Mouse (Mus musculus): Measurements from ENCODE around the gene E130309D02Rik. TPM values are rescaled to one million over a fixed set of nuclear protein-coding genes. Genes with fewer than 3 reads are reported as not detected.
A peak's percentile ranks its signal among the peaks of the same experiment; 100 is the strongest.

The E130309D02Rik gene
- polyA plus RNA-seq, 1 experiment from 2014 or later = 26.1 TPM

DNA sequence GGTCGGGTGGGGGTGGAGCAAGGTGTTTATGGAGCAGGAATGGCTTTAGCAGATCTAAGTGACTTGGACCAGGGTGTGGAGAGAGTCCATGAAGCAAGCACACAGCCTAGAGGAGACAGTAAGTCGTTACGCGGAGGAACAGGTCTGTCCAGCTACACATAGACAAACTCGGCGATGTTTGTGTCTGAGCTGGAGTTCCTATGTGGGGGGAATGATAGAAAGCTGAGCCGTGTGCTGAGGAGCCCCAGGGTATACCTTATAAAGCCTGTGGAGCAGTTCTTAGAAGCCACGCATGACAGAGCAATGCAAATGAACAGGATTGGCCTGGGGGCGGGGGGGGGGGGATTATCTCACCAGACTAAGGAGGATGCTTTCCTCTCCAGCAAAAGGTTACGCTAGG lies 35.9 kb downstream of the E130309D02Rik start:
- no peaks in the 10 kb centered on the region for H3K9me3 ChIP-seq (replicated peaks; ENCODE audit: control insufficient read depth, low read length)
- 38% methylated on average over 10 of the region's 10 CpGs for WGBS
- H3K4me2 ChIP-seq (ENCODE audit: low read depth, low read length) = no peak overlapping the region
- no peak for ATAC-seq (ENCODE audit: insufficient read depth, low FRiP score)
- H3K27me3 ChIP-seq (ENCODE audit: control insufficient read depth, insufficient read depth, low read length) = peaks cover 3% of the 10 kb centered on the region; the same call in 1 of the 2 replicates
- no peak overlapping the region for H3K9ac ChIP-seq (ENCODE audit: low read length)
- H3K4me3 ChIP-seq (replicated peaks; ENCODE audit: low read length) = no peak overlapping the region
- H3K36me3 ChIP-seq (ENCODE audit: control insufficient read depth, insufficient read depth, low read length) = no peaks in the 10 kb centered on the region
- no peak overlapping the region for H3K27ac ChIP-seq (ENCODE audit: low read length)
- H3K4me1 ChIP-seq (ENCODE audit: control insufficient read depth, insufficient read depth, low read length) = no peaks in the 10 kb centered on the region

DNA sequence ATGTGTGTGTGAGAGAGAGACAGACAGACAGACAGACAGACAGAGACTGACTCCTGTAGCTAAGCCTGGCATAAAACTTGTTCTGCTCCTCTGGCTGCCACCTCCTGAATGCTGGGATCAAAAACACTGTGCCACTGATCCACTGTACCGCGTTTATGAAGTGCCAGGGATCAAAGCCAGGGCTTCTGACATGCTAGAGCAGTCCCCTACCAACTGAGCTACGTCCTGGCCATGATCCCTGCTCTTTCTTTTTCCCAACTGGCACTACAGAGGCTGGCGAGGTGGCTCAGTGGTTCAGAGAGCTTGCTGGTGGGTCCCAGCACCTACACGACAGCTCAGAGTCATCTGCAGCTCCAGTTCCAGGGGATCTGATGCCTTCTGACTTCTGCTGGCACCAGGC lies 39.4 kb downstream of the E130309D02Rik start:
- Histone ChIP-seq H3K36me3 (ENCODE audit: control insufficient read depth, insufficient read depth, low read length) (no peaks in the 10 kb centered on the region), H3K27ac (ENCODE audit: low read length) (no peak overlapping the region), H3K27me3 (ENCODE audit: control insufficient read depth, insufficient read depth, low read length) (peaks cover 3% of the 10 kb centered on the region; the same call in 1 of the 2 replicates), H3K9me3 (replicated peaks; ENCODE audit: control insufficient read depth, low read length) (no peaks in the 10 kb centered on the region), H3K4me3 (replicated peaks; ENCODE audit: low read length) (no peak overlapping the region), H3K4me1 (ENCODE audit: control insufficient read depth, insufficient read depth, low read length) (peaks cover 1% of the 10 kb centered on the region), H3K9ac (ENCODE audit: low read length) (no peak overlapping the region), H3K4me2 (ENCODE audit: low read depth, low read length) (no peak overlapping the region)
- WGBS = 48% methylated on average over 5 of the region's 5 CpGs
- ATAC-seq (ENCODE audit: insufficient read depth, low FRiP score) = no peak

DNA sequence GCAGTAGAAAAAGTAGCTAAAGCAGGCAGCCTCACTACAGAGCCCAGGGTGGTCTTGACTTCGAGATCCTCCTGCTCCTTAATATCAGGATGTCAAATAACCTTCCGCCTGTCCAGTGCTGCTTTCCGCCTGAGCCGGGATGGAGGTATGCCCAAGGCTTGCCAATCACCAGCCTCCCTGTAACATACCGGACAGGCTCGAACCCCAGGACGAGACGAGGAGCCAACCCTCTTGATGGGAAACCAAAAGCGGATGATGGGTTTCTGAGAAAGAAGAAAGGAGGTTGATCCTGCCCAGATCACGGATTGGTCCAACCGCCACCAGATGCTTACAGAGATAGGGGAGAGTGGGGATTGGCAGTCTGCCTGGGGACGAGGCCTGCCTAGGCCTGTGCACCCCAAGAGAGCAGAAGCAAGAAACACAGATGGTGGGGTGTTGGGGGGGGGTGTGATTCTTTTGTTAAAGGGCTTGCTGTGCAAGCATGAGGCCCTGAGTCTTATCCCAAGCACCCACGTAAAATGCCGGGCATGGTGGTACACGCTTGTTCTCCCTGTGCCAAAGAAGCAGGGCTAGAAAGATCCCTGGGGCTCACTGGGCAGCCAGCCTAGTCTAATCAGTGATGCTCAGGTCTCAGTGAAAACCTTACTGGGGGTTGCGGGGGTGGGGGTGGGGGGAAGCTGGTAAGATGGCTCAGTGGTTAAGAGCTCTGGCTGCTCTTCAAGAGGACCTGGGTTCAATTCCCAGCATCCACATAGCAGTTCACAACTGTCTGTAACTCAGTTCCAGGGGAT lies 42.4 kb downstream of the E130309D02Rik start:
- Histone ChIP-seq H3K9me3 (replicated peaks; ENCODE audit: control insufficient read depth, low read length) (no peaks in the 10 kb centered on the region), H3K4me3 (replicated peaks; ENCODE audit: low read length) (no peak overlapping the region), H3K4me2 (ENCODE audit: low read depth, low read length) (no peak overlapping the region), H3K4me1 (ENCODE audit: control insufficient read depth, insufficient read depth, low read length) (peaks cover 12% of the 10 kb centered on the region), H3K36me3 (ENCODE audit: control insufficient read depth, insufficient read depth, low read length) (no peaks in the 10 kb centered on the region), H3K27me3 (ENCODE audit: control insufficient read depth, insufficient read depth, low read length) (peaks cover 3% of the 10 kb centered on the region; the same call in 1 of the 2 replicates), H3K9ac (ENCODE audit: low read length) (no peak overlapping the region), H3K27ac (ENCODE audit: low read length) (no peak overlapping the region)
- 81% methylated on average over 16 of the region's 16 CpGs for WGBS
- 0 out of 2 replicates have a peak, but pooled peaks have one; percentile 11 for ATAC-seq (ENCODE audit: insufficient read depth, low FRiP score)

DNA sequence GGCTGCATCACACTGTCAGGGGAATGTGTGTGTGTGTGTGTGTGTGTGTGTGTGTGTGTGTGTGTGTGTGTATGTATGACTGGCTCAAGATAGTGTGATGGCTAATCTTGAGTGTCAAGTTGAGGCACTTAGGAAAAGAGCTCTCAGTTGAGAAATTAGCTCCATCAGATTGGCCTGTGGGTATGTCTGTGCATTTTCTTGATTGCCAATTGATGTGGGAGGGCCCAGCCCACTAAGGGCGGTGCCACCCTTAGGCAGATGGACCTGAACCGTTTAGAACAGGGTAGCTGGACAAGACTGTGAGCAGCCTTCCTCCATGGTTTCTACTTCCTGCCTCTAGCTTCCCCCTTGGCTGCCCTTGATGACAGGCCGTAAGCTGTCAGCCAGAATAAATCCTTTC lies 43.1 kb downstream of the E130309D02Rik start:
- H3K4me3 ChIP-seq (replicated peaks; ENCODE audit: low read length) = no peak overlapping the region
- H3K9me3 ChIP-seq (replicated peaks; ENCODE audit: control insufficient read depth, low read length) = no peaks in the 10 kb centered on the region
- WGBS = 71% methylated on average over 3 of the region's 3 CpGs
- ATAC-seq (ENCODE audit: insufficient read depth, low FRiP score) = no peak
- H3K27me3 ChIP-seq (ENCODE audit: control insufficient read depth, insufficient read depth, low read length) = peaks cover 3% of the 10 kb centered on the region; the same call in 1 of the 2 replicates
- no peak overlapping the region for H3K4me2 ChIP-seq (ENCODE audit: low read depth, low read length)
- H3K36me3 ChIP-seq (ENCODE audit: control insufficient read depth, insufficient read depth, low read length) = no peaks in the 10 kb centered on the region
- H3K27ac ChIP-seq (ENCODE audit: low read length) = no peak overlapping the region
- no peak overlapping the region for H3K9ac ChIP-seq (ENCODE audit: low read length)
- H3K4me1 ChIP-seq (ENCODE audit: control insufficient read depth, insufficient read depth, low read length) = peaks cover 12% of the 10 kb centered on the region

DNA sequence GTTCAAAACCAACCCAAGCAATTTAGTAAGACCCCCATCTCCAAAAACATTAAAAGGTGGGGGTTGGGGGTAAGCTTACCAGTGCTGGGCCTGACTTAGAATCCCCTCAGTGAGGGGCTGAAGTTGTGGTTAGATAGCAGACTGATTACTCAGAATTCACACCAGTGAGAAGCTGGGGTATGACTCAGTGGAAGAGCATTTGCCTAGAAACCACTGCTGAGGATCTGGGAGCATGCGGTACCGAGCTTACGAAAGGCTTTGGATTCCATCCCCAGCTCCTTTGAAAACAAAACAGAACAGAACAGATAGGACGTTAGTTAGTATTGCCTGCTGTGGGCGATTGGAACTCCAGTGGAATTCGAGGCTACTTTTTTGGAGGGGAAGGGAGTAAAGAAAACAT lies 43.5 kb downstream of the E130309D02Rik start:
- Histone ChIP-seq H3K4me1 (ENCODE audit: control insufficient read depth, insufficient read depth, low read length) (peaks cover 12% of the 10 kb centered on the region), H3K36me3 (ENCODE audit: control insufficient read depth, insufficient read depth, low read length) (no peaks in the 10 kb centered on the region), H3K27me3 (ENCODE audit: control insufficient read depth, insufficient read depth, low read length) (peaks cover 3% of the 10 kb centered on the region; the same call in 1 of the 2 replicates), H3K4me3 (replicated peaks; ENCODE audit: low read length) (no peak overlapping the region), H3K9me3 (replicated peaks; ENCODE audit: control insufficient read depth, low read length) (no peaks in the 10 kb centered on the region), H3K4me2 (ENCODE audit: low read depth, low read length) (no peak overlapping the region), H3K27ac (ENCODE audit: low read length) (no peak overlapping the region), H3K9ac (ENCODE audit: low read length) (no peak overlapping the region)
- ATAC-seq (ENCODE audit: insufficient read depth, low FRiP score) = no peak
- WGBS = 82% methylated on average over 6 of the region's 6 CpGs

DNA sequence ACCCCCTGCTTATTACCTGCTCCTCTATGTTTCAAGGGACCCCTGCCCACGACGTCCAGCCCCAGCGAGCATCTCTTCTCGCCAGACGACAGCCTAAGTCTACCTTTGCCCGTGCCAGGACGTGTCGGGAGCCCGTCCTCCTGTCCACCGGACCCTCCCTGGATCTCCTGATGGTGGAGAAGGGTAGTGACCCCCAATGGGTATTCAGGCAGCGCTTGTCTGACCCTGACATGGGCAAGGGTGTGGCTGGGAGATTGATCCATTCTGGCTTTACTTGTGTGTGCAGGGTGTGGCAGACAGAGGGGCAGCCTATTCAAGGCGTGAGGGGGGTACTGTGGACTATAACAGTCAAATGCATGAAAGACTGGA lies 45.0 kb downstream of the E130309D02Rik start:
- peak overlapping the region; percentile 84 for H3K4me3 ChIP-seq (replicated peaks; ENCODE audit: low read length)
- H3K4me2 ChIP-seq (ENCODE audit: low read depth, low read length) = peak overlapping the region; percentile 87
- H3K27me3 ChIP-seq (ENCODE audit: control insufficient read depth, insufficient read depth, low read length) = no peaks in the 10 kb centered on the region
- no peaks in the 10 kb centered on the region for H3K9me3 ChIP-seq (replicated peaks; ENCODE audit: control insufficient read depth, low read length)
- no peaks in the 10 kb centered on the region for H3K36me3 ChIP-seq (ENCODE audit: control insufficient read depth, insufficient read depth, low read length)
- peak overlapping the region; percentile 95 for H3K9ac ChIP-seq (ENCODE audit: low read length)
- no peak; the same call in none of the 2 replicates for ATAC-seq (ENCODE audit: insufficient read depth, low FRiP score)
- no peak overlapping the region for H3K27ac ChIP-seq (ENCODE audit: low read length)
- peaks cover 12% of the 10 kb centered on the region for H3K4me1 ChIP-seq (ENCODE audit: control insufficient read depth, insufficient read depth, low read length)
- WGBS = 3% methylated on average over 12 of the region's 12 CpGs

DNA sequence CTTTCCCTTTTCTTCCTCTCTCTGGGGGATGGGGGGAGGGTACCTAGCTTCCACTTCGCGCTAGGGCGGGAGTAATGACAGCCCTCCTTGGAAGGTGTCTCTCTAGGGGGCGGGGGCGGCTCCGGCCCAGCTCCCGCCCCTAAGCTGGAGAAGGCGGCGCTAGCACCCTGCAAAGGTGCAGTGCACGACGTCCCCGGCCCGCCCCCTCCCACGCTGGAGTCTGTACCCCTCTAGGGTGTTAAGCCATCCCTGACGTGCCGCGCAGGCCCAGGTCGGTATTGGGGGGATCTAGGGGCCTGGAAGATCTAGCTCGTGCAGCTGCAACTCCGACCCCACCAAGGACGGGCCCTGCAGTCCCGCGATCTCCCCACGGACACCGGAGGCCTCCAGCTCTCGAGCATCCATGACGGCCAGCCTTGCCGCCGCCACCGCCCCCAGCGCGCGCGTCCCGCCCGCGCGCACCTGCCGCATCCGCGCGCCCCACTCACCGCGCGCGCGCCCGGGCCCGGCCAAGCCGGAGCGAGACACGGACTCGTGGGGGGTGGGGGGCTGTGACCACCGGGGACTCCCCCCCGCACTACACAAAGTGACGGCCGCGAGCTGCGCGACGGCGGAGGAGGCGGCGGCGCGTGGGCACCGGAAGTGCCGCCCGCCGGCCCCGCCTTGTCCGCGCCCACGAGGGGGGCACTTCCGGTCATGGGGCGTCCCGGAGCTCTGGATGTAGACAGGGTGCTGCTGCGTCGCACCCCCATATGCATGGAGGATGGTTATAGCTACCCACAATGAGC lies 45.6 kb downstream of the E130309D02Rik start, which contains the start of gene Zfp316:
Gene Zfp316 (minus strand): TSS at position 660 of the 788 bp plus-strand sequence.
- Histone ChIP-seq H3K4me2 (ENCODE audit: low read depth, low read length) (peak within 1 kb of the TSS; percentile 87), H3K36me3 (ENCODE audit: control insufficient read depth, insufficient read depth, low read length) (no peaks in the 10 kb centered on the region), H3K4me1 (ENCODE audit: control insufficient read depth, insufficient read depth, low read length) (peaks cover 12% of the 10 kb centered on the region), H3K9ac (ENCODE audit: low read length) (peak within 1 kb of the TSS; percentile 95), H3K27ac (ENCODE audit: low read length) (peak within 1 kb of the TSS; percentile 38; the same call in 1 of the 2 replicates), H3K27me3 (ENCODE audit: control insufficient read depth, insufficient read depth, low read length) (no peaks in the 10 kb centered on the region), H3K9me3 (replicated peaks; ENCODE audit: control insufficient read depth, low read length) (no peaks in the 10 kb centered on the region), H3K4me3 (replicated peaks; ENCODE audit: low read length) (peak within 1 kb of the TSS; percentile 84)
- under 1% methylated on average over 77 of the region's 79 CpGs for WGBS
- peak; percentile 74 for ATAC-seq (ENCODE audit: insufficient read depth, low FRiP score)

DNA sequence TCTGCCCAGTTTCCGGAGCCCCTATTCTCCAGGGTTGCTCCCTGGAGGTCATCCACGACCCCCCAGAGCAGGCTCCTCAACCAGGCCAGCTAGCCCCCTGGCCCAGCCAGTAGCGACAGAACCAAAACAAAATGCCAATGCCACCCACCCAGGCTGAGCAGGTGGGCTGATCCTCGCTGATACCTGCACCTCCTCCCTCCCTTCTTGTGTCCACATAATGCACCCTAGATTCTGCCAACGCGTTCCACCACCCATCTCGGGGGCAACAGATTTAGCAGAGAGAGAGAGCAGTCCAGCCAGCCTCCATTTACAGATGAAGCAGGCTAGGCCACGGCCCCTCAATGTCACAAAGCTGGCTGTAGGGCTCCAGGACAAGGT lies 46.2 kb downstream of the E130309D02Rik start:
- Histone ChIP-seq H3K4me1 (ENCODE audit: control insufficient read depth, insufficient read depth, low read length) (peaks cover 12% of the 10 kb centered on the region), H3K27ac (ENCODE audit: low read length) (no peak overlapping the region), H3K9me3 (replicated peaks; ENCODE audit: control insufficient read depth, low read length) (no peaks in the 10 kb centered on the region), H3K27me3 (ENCODE audit: control insufficient read depth, insufficient read depth, low read length) (no peaks in the 10 kb centered on the region), H3K4me3 (replicated peaks; ENCODE audit: low read length) (peak overlapping the region; percentile 84), H3K4me2 (ENCODE audit: low read depth, low read length) (peak overlapping the region; percentile 87), H3K36me3 (ENCODE audit: control insufficient read depth, insufficient read depth, low read length) (no peaks in the 10 kb centered on the region; the same call in 1 of the 2 replicates), H3K9ac (ENCODE audit: low read length) (peak overlapping the region; percentile 95)
- 26% methylated on average over 8 of the region's 8 CpGs for WGBS
- ATAC-seq (ENCODE audit: insufficient read depth, low FRiP score) = no peak

DNA sequence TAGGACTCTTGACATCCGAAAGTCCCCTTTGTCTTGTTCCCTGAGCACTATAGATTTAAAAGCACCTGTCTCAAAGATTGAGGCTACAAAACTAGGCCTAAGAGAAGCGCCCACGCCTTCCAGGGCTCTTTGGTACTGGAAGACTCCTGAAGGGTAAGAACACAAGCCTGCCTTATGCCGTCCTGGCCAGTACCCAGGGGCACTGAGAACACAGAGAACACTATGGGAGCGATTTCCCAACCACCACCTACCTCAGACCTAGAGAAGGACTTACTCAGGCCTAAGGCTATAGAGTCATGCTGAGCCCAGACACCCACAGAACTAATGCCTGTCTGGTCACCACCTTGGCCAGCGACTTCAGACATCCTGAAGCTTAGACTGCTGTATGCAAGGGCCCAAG lies 48.4 kb downstream of the E130309D02Rik start:
- WGBS = 83% methylated on average over 6 of the region's 6 CpGs
- H3K36me3 ChIP-seq (ENCODE audit: control insufficient read depth, insufficient read depth, low read length) = no peaks in the 10 kb centered on the region; the same call in 1 of the 2 replicates
- H3K4me1 ChIP-seq (ENCODE audit: control insufficient read depth, insufficient read depth, low read length) = peaks cover 12% of the 10 kb centered on the region
- ATAC-seq (ENCODE audit: insufficient read depth, low FRiP score) = no peak
- no peak overlapping the region for H3K4me3 ChIP-seq (replicated peaks; ENCODE audit: low read length)
- H3K27ac ChIP-seq (ENCODE audit: low read length) = no peak overlapping the region
- H3K27me3 ChIP-seq (ENCODE audit: control insufficient read depth, insufficient read depth, low read length) = no peaks in the 10 kb centered on the region
- no peak overlapping the region for H3K9ac ChIP-seq (ENCODE audit: low read length)
- no peak overlapping the region for H3K4me2 ChIP-seq (ENCODE audit: low read depth, low read length)
- H3K9me3 ChIP-seq (replicated peaks; ENCODE audit: control insufficient read depth, low read length) = no peaks in the 10 kb centered on the region

All from stomach, embryonic 16.5 days (tissue).